Mouse (Mus musculus): ENCODE measurements around the gene Gm20388.

GRCm38 (mm10) chr8:119887130-119887529, 23.5 kb upstream of the Gm20388 start:
- peak; percentile 86 for TF ChIP-seq CTCF (IDR thresholded peaks at IDR 0.05; ENCODE audit: low read depth)
- TF ChIP-seq EP300 (optimal IDR thresholded peaks at IDR 0.05): no peak
